22 mouse cellular contexts compared by ENCODE assay signal in genomic region chr2:112437589-112437988, GRCm38 (mm10). TPM values are rescaled to one million over a fixed set of nuclear protein-coding genes. Genes with fewer than 3 reads are reported as not detected.
DNase-seq lines count a peak whose midpoint lies in the region; ATAC-seq and TF ChIP-seq lines count a peak whose summit lies in the region.
"Had no signal": no experiment of that assay in that cellular context is flagged by ENCODE, and none has a peak within 500 bp of the region (broad histone marks: within the 10 kb centered on the region; RNA-seq: fewer than 3 reads in every experiment).

No protein-coding gene starts in this region.

- H3K79me2 ChIP-seq in CH12.LX (replicated peaks; ENCODE audit: control insufficient read depth, extremely low read depth, insufficient read depth, poor library complexity, severe bottlenecking) = no peaks in the 10 kb centered on the region

- H3K4me2 ChIP-seq in CH12.LX (ENCODE audit: insufficient read depth, low read depth, poor library complexity, severe bottlenecking) = no peak overlapping the region
- H3K4me2 ChIP-seq: embryonic facial prominence, embryonic 12.5 days; forebrain, embryonic 13.5 days; forebrain, embryonic 15.5 days had no signal

- H3K27me3 ChIP-seq in CH12.LX (replicated peaks) = no peaks in the 10 kb centered on the region
- H3K27me3 ChIP-seq: embryonic facial prominence, embryonic 12.5 days; forebrain, embryonic 13.5 days; forebrain, embryonic 15.5 days had no signal

- H3K4me1 ChIP-seq in CH12.LX (ENCODE audit: control insufficient read depth in 1 of 2, insufficient read depth in 2 of 2) = peaks cover 2 to 29% of the 10 kb centered on the region in 2 experiments; a peak in 2 of 4 replicates
- H3K4me1 ChIP-seq: embryonic facial prominence, embryonic 10.5 days; embryonic facial prominence, embryonic 12.5 days; forebrain, embryonic 13.5 days; forebrain, embryonic 15.5 days had no signal

- TF ChIP-seq EP300 in CH12.LX (IDR thresholded peaks at IDR 0.05; ENCODE audit: low read length) = 0 out of 2 replicates have a peak, but pooled peaks have one; percentile 23

- peak; percentile 62 for DNase-seq in A20 (ENCODE audit: low read depth, low spot score)
- DNase-seq in CH12.LX (ENCODE audit: extremely low read depth) = no peak
- no peak for DNase-seq in thymus, postnatal 0 days (ENCODE audit: low spot score)
- no peak for DNase-seq in urinary bladder, postnatal 14 days (ENCODE audit: low spot score)
- no peak for DNase-seq in cerebellum, adult 9-10 months
- DNase-seq: adrenal gland, adult 2 months; adrenal gland, postnatal 10 days; adrenal gland, postnatal 25 days; cerebellum, adult 11 months; cerebellum, adult 18-20 months; cerebellum, adult 8-10 months; cerebellum, postnatal 10 days; cerebellum, postnatal 25 days; forebrain, postnatal 0 days had no signal

- no peak overlapping the region for H3K27ac ChIP-seq in CH12.LX (ENCODE audit: insufficient read depth, low read depth)
- H3K27ac ChIP-seq: embryonic facial prominence, embryonic 10.5 days; embryonic facial prominence, embryonic 12.5 days; forebrain, embryonic 13.5 days; forebrain, embryonic 15.5 days had no signal

- H3K4me3 ChIP-seq in CH12.LX (replicated peaks in 1 of 3; ENCODE audit: low read depth in 2 of 3, low read length in 2 of 3, poor library complexity in 1 of 3) = no peak overlapping the region
- H3K4me3 ChIP-seq: embryonic facial prominence, embryonic 10.5 days; embryonic facial prominence, embryonic 12.5 days; forebrain, embryonic 13.5 days; forebrain, embryonic 15.5 days had no signal

- dilution Hi-C loops in CH12.LX (cut with MboI; ENCODE audit: extremely low pct_ligation_motif_present, extremely low pct_unique_long_range_greater_than_20kb, low sequenced_read_pairs) = no loop called here

- no peak for TF ChIP-seq POLR2A in CH12.LX (IDR thresholded peaks at IDR 0.05; ENCODE audit: low read depth, low read length)

- in situ Hi-C loops in CH12.LX (cut with MboI; ENCODE audit: low pct_ligation_motif_present, low pct_unique_long_range_greater_than_20kb, low sequenced_read_pairs) = no loop called here

- no peak overlapping the region for H3K9ac ChIP-seq in CH12.LX (ENCODE audit: insufficient read depth, low read depth)
- H3K9ac ChIP-seq: embryonic facial prominence, embryonic 12.5 days; forebrain, embryonic 13.5 days; forebrain, embryonic 15.5 days; forebrain, postnatal 0 days had no signal

- TF ChIP-seq RAD21 in CH12.LX (IDR thresholded peaks at IDR 0.05; ENCODE audit: low read depth, low read length) = no peak

- peak; percentile 86 for ATAC-seq in neutrophil, adult 5-6 weeks (ENCODE audit: extremely low read depth, insufficient number of reproducible peaks, low FRiP score, poor library complexity, severe bottlenecking)
- ATAC-seq: CD4-positive, CD25-positive, alpha-beta regulatory T cell, adult 4 months; forebrain, embryonic 13.5 days; forebrain, embryonic 15.5 days; forebrain, postnatal 0 days had no signal

- H3K36me3 ChIP-seq in CH12.LX (replicated peaks in 1 of 2; ENCODE audit: control insufficient read depth in 1 of 2, insufficient read depth in 1 of 2, low read length in 1 of 2) = no peaks in the 10 kb centered on the region
- H3K36me3 ChIP-seq: embryonic facial prominence, embryonic 10.5 days; embryonic facial prominence, embryonic 12.5 days; forebrain, embryonic 15.5 days had no signal

- no peaks in the 10 kb centered on the region for H3K9me3 ChIP-seq in CH12.LX (replicated peaks; ENCODE audit: low read length)
- H3K9me3 ChIP-seq: embryonic facial prominence, embryonic 10.5 days; embryonic facial prominence, embryonic 12.5 days; forebrain, embryonic 13.5 days; forebrain, embryonic 15.5 days had no signal

- TF ChIP-seq CTCF in CH12.LX (conservative IDR thresholded peaks at IDR 0.05 in 1 of 2, IDR thresholded peaks at IDR 0.05 in 1 of 2; ENCODE audit: low read depth in 2 of 2, low read length in 2 of 2) = no peak

TF ChIP-seq in CH12.LX, 34 proteins besides CTCF, POLR2A, EP300 and RAD21:
- TF ChIP-seq ZMIZ1 (IDR thresholded peaks at IDR 0.05; ENCODE audit: low read depth, low read length) (no peak), NELFE (IDR thresholded peaks at IDR 0.05; ENCODE audit: low read depth, low read length) (no peak), POLR2AphosphoS2 (IDR thresholded peaks at IDR 0.05; ENCODE audit: low read depth, low read length) (no peak), ZC3H11A (IDR thresholded peaks at IDR 0.05; ENCODE audit: low read depth, low read length) (no peak), MEF2A (IDR thresholded peaks at IDR 0.05; ENCODE audit: borderline replicate concordance, low read depth, low read length) (no peak), MAZ (IDR thresholded peaks at IDR 0.05; ENCODE audit: low read depth, low read length) (no peak), JUN (IDR thresholded peaks at IDR 0.05; ENCODE audit: insufficient read depth, low read depth, low read length) (no peak), SMC3 (IDR thresholded peaks at IDR 0.05; ENCODE audit: low read depth, low read length) (no peak), USF1 (IDR thresholded peaks at IDR 0.05; ENCODE audit: low read depth, low read length) (no peak)

RNA-seq across cellular contexts. Expression of gene Emc7, which starts 17.2 kb away (rescaled TPM):
- total RNA-seq in CH12.LX (2012; rRNA removed) (16.5 and 17.7 TPM in 2 replicates), CH12.LX (2014; rRNA removed) (25.6 and 28.3 TPM in 2 replicates)
- polyA plus RNA-seq in CH12.LX (2012; ENCODE audit: insufficient read length, low read depth) = 21.3 and 26.6 TPM in 2 replicates
- 8.7 and 9.9 TPM in 2 replicates for total RNA-seq in neutrophil, adult 5-6 weeks (2017)
- polyA plus RNA-seq in thymus, postnatal 0 days (2015; fragmentation: Nextera tagmentation; extraction: Ambion mirVana) = 25.0 and 25.2 TPM in 2 replicates

RNA-seq across cellular contexts. Expression of gene Chrm5, which starts 43.0 kb away (rescaled TPM):
- total RNA-seq in CH12.LX (2012; rRNA removed) (not detected in 2 replicates), CH12.LX (2014; rRNA removed) (not detected in 2 replicates)
- polyA plus RNA-seq in CH12.LX (2012; ENCODE audit: insufficient read length, low read depth) = not detected in 2 replicates
- not detected in 2 replicates for total RNA-seq in neutrophil, adult 5-6 weeks (2017)
- polyA plus RNA-seq in thymus, postnatal 0 days (2015; fragmentation: Nextera tagmentation; extraction: Ambion mirVana) = not detected in 2 replicates
- total RNA-seq: adrenal gland, adult 2 months; adrenal gland, postnatal 10 days; adrenal gland, postnatal 25 days; ES-E14; MEL had no signal
- polyA plus RNA-seq: adrenal gland, adult 2 months; CD4-positive, CD25-positive, alpha-beta regulatory T cell, adult 4 months; embryonic facial prominence, embryonic 10.5 days; embryonic facial prominence, embryonic 12.5 days; forebrain, embryonic 13.5 days had no signal

RNA-seq across cellular contexts. Expression of gene Aven, which starts 55.2 kb away (rescaled TPM):
- total RNA-seq in CH12.LX (2012; rRNA removed) (21.2 and 22.9 TPM in 2 replicates), CH12.LX (2014; rRNA removed) (33.9 and 40.1 TPM in 2 replicates)
- 44.3 and 58.5 TPM in 2 replicates for polyA plus RNA-seq in CH12.LX (2012; ENCODE audit: insufficient read length, low read depth)
- total RNA-seq in neutrophil, adult 5-6 weeks (2017) = 10.4 and 14.1 TPM in 2 replicates
- polyA plus RNA-seq in thymus, postnatal 0 days (2015; fragmentation: Nextera tagmentation; extraction: Ambion mirVana) = 5.2 and 6.0 TPM in 2 replicates

RNA-seq across cellular contexts. Expression of gene Katnbl1, which starts 58.6 kb away (rescaled TPM):
- total RNA-seq in CH12.LX (2012; rRNA removed) (9.7 and 12.6 TPM in 2 replicates), CH12.LX (2014; rRNA removed) (39.8 and 47.1 TPM in 2 replicates)
- polyA plus RNA-seq in CH12.LX (2012; ENCODE audit: insufficient read length, low read depth) = 20.1 TPM in 2 replicates
- total RNA-seq in neutrophil, adult 5-6 weeks (2017) = 13.5 and 15.6 TPM in 2 replicates
- polyA plus RNA-seq in thymus, postnatal 0 days (2015; fragmentation: Nextera tagmentation; extraction: Ambion mirVana) = 33.1 and 33.2 TPM in 2 replicates
